Mouse (Mus musculus) frontal cortex, postnatal 14 days (tissue): ENCODE data around the gene Tfr2.
A peak's percentile ranks its signal among the peaks of the same experiment; 100 is the strongest.

Experiments
- DNase-seq, 2 experiments: peaks; one replicate each; pipeline ENCODE4 v3.0.0; 2022; ENCODE audit warnings: low spot score in 2 of 2

Tfr2 gene

DNA sequence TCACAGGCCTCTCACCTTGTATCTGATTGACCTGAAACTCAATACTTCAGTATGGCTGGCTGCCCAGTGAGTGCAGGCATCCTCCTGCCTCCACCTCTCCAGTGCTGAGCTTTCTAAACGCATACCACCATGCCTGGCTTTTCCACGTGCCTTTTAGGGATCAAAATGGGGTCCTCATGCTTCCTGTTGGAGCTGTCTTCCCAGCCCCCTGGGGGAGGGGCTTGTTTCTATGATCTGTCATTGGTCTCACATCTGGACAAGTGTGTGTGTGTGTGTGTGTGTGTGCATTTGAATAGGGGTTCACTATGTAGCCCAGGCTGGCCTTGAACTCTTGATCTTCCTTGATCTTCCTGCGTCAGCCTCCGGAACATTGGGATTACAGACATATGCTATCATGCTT, 32.2 kb upstream of the Tfr2 start:
- DNase-seq, result no peak

DNA sequence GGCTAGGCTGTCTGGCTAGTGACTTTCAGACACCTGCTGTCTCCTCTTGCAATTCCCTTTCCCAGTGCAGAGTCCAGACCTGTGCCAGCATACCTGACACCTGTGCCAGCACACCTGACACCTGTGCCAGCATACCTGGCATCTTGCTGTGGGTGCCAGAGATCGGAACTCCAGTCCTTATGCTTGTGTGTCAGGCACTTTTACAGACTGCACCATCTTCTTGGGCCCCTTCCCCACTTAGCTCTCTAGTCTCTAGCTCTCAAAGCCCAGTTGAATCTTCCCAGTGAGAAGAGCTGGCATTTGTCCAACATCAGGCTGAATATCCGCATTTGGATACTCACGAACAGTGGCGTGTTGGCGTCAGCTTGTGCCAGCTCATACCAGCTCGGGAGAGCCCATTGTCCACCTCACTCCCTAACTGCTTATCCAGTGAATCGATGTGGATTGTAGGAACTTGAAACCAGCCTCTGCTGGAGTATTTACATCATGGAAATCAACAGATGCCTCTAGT, 30.3 kb upstream of the Tfr2 start:
- no peak for DNase-seq

DNA sequence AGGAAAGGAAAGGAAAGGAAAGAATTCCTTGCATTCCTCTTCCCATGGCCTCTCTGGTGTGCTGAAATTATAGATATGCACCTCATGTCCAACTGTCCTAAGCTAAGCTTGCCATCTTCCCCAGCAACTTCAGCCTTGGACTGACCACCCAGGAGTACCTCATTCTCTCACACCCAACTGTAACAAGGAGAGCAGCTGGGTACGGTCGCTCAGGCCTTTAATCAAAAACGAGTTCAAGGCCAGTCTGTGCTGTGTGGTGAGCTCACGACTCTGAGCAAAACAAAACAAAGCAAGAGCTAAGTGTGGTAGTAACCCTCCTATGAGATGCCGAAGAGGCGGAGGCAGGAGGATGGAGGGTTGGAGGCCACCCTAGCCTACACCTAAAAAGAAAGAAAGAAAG, 28.6 kb upstream of the Tfr2 start:
- no peak for DNase-seq

DNA sequence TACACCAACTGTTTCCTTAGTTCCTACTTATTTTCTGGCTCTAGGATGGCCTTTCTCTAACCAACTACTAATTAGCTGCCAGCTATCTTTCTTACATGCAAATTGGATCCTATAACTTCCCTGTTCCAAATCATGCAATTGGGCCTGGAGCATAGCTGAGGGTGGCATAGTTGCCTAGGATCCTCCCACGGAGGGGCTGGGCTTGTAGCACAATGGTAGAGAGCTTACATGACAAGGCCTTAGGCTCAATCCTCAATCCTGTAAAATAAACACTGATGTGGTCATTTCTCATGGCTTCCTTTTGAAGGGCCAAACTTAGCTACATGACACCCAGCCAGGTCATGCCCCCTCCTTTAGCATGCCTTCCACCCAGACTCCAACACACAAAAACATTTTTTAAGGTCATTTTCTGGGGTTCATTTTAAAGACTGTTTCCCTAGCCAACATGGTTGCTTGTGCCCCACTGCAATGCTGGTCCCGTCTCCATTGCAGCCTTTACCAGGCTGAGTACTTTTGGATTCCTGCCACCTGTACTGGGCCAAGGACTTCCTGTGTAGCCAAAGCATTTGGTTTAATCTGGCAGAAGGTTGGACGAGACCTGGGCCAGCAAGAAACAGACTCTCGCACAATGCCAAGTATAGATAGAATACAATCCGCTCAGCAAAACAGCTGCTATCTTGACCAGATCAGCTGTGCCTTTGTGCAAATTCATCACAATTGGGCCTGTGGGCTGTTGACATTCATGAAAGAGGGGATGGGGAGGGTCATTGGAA, 27.7 kb upstream of the Tfr2 start:
- no peak for DNase-seq

DNA sequence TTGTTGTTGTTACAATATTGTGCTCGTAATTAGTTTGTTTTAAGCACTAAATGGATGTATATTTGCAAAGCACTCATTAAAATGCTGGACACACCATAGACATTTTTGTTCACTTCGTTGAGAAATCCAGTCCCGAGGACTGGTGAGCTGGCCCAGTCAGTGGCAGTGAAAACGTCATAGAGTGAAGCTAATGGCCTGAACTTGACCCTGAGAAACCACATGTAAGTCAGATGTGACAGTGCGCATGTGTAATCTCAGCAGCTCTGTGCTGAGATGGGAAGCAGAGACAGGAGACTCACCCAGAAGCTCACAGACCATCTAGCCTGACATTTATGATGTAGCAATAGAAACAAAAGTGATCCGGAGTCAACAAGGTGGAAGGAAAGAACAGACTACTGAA, 24.7 kb upstream of the Tfr2 start:
- DNase-seq, result no peak

DNA sequence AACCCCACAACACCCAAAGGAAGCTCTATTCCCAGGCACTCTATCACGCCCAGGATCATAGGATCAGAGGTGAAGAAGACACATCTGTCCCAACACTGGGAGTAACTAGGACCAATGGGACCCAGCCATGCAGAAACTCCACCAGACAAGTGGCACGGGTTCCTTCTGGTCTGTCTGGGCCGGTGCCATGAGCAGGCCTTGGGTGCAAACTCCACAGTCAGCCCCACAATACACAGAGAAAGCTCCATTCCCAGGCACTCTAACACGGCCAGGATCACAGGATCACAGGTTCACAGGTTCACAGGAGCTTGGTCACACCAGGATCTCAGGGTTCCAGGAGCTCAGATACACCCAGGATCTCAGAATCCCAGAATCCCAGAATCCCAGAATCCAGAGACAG, 24.0 kb upstream of the Tfr2 start:
- DNase-seq, result no peak

DNA sequence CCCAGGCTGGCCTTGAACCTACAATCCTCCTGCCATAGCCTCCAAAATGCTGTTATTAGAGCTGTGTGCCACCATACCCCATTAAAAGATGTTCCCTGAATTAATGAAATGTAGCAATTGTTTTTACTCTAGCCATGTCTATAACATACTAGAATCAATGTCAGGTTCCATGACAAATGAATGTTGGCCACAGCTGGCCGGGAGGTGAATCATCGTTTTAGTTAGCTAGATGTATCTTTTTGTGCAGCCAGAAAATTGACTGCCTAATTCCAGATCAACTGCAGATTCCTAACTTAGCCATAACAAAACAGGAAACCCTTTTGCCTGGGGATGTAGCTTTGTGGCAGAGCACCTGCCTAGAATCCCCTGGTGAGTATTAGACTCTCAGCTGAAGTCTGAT, 19.8 kb upstream of the Tfr2 start:
- DNase-seq, result no peak

DNA sequence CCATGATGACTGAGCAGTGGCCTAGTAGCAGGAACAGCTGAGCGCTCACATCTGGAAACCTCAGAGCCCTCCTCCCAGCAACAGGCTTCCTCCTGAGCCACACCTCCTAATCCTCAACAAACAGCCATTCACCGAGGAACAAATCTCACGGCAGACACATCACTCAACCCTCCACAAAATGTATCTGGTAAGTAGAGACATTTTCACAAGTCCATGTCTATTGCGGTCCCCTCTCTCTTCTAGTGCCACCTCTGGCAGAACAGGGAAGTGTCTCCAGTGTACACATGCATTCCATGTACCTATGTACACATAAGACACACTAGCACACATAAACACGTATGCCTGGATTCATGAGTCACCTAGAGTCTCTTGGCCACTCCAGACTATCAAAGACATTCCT, 18.5 kb upstream of the Tfr2 start:
- no peak for DNase-seq

DNA sequence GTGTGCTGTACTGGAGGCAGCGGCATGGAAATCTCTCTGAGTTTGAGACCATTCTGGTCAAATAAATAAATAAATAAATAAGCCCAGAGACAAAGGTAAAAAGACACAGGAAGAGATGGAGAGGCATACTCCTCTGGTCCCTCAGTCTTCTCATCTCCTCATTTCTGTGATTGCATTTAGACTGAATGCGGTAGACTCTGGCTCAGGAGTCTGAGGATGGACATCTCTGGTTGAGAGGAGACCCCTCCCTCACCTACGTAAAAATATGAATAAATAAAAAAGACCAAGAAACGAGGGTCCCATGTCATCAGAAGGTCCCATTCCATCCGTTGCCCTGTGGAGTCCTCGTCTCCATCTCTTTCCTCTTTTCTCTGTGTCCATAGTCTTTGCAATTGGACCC, 16.6 kb upstream of the Tfr2 start:
- DNase-seq, result no peak

DNA sequence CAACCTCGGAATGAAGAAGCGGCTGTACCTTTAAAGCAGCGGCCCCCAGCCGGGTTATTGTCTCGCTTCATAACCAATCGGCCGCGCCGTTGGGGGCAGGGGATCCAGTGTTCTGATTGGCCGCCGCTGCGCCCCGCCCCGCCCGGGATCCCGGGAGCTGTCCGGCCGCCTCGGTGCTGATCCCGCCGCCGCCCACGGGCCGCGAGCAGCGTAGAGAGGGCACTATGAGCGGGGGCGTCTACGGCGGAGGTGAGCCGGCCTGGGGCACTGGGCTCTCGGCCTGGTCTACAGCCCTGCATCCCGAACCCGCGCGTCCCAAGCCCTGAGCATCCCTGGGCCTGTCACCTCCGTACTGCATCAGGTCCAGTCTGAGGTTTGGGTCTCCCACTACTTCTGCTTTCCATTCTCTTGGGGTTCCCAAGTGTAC, 16.2 kb upstream of the Tfr2 start, which contains the start of gene Actl6b:
Gene Actl6b, plus strand, starts transcription at position 107 of the 427 bp plus-strand sequence.
- DNase-seq, result peak; percentile 82 to 89

DNA sequence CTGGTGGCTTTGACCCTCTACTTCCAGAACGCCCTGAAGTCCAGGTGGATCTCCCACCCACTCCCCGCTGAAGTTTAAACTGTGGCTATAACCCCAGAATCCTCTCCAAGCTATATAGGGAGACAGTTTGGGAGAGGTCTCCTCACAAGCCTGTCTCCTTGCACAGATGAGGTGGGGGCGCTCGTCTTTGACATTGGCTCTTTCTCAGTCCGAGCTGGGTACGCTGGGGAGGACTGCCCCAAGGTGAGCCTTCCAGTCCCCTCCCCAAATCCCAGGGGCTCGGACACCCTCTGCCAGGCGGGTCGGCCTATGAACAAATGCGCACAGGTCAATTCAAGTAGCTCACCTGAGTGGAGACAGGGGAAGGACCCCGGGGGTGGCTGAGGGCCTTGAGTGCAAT, 15.7 kb upstream of the Tfr2 start:
- no peak for DNase-seq

DNA sequence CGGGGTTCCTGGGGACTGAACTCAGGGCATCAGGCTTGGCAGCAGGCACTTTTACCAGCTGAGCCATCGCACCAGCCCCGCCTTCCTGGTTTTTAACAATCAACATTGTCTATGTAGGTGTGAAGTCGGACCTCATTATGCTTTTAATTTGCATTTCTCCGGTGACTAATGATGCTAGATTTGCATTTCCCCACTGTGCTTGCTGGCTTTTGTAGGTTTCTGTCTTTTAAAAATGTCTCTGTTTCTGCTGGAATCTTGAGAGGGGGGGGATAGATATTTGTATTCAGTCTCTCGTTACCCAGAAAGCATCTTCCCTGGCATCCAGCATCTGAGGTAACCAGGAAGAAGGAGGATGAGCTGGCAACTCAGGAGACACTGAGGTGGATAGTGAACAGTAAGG, 8.1 kb upstream of the Tfr2 start:
- no peak for DNase-seq

DNA sequence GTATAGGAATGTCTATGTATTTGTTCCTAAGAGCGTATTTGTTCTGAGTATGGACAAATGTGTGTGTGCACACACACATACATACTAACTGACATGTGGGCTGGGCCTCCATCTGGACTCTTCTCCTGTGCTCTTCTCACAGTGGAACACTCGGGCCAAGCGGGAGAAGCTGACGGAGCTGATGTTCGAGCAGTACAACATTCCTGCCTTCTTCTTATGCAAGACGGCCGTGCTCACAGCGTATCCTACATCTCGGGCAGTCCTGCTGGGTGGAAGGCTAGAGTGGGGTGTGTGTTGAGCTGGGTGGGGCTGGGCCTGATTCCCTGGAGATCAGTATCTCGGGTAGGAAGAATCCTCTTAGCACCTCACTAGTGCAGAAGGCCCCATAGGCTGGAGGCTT, 6.7 kb upstream of the Tfr2 start:
- no peak for DNase-seq

DNA sequence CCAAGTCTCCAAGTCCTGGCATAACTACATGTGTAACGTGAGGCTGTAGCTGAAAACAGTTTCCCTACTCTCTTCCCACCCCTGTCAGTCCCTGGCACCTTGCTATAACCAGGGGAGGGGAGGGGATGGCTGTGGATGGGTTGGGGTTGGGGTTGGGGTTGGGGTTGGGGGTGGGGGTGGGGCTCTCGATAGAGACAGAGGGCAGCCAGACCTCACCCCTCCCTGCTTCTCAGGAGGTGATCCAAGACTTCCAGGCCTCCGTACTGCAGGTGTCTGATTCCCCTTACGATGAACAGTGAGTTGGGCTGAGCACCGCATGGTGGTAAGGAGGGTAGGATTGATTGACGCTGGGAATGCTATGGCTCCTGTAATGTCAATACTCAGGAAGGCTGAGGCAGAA, 3.9 kb upstream of the Tfr2 start:
- DNase-seq, result no peak

DNA sequence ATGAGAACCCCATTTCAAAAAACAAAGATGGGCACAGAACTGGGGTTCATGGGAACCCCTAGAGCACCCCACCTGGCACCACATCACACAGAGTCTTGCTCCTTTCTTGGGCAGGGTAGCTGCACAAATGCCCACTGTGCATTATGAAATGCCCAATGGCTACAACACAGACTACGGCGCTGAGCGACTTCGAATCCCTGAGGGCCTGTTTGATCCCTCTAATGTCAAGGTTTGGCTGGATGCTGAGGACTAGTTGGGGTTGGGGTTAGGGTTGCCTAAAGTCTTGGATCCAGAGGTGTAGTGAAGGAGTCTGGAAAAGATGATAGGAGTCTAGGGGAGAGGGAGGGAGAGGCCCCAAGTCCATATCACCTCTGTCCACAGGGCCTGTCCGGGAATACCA, 3.2 kb upstream of the Tfr2 start:
- DNase-seq, result no peak

DNA sequence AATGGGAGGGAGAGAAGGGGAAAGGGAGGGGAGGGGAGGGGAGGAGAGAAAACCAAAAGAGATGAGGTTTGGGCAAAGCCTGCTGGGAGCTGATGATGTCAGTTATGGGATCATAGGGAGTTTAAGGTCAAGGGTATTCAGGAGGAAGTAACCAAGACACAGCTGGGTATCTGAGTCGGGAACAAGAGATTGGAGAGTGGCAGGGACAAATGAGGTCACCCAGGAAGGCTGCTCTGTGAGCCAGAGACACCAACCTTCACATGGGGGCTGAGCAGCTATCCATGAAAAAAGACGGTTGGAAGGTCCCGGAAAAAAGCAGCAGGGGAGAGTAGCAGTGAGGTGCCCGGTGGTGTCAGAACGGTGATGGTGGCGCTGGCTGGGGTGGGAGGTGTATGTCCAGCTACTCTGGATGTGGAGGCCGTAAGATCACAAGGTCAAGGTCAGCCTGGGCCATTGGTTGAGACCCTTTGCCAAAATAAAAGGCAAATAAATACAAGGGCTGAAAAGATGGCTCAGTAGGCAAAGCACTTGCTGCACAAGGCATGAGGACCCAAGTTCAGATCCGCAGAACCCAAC, 1.3 kb upstream of the Tfr2 start:
- DNase-seq, result no peak

DNA sequence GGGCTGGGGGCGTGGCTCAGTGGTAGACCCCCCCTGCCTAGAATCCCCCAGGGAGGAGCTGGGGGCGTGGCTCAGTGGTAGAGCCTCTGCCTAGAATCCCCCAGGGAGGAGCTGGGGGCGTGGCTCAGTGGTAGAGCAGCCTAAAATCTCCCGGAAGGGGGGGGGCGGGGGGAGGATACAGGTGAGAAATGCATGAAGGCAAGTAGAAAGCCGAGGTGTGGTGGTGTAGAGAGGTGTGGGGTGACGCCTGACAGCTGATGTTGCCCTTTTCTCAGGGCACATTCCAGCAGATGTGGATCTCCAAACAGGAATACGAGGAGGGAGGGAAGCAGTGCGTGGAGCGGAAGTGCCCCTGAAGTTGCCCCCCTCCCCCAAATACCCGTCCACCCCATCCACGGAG, 609 bp upstream of the Tfr2 start:
- no peak for DNase-seq

DNA sequence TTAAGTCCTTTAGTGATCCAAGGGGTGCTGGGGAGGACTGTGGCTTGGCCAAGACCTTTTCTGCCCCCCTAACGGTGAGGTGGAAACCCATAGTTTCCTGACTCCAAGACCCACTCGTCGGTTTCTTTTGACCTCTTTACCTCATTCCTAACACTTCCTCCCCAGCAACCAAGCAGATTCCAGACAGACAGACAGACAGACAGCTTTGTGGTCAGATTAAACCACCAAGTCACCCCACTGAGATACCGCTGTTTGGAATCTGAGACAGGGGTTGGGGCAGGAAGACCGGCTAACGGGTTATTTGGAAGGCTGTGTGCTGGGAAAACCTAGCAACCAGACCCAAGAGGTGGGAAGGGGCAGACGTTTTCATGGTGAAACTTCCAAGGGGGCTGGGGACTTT, 541 bp downstream of the Tfr2 start:
- DNase-seq, result no peak

DNA sequence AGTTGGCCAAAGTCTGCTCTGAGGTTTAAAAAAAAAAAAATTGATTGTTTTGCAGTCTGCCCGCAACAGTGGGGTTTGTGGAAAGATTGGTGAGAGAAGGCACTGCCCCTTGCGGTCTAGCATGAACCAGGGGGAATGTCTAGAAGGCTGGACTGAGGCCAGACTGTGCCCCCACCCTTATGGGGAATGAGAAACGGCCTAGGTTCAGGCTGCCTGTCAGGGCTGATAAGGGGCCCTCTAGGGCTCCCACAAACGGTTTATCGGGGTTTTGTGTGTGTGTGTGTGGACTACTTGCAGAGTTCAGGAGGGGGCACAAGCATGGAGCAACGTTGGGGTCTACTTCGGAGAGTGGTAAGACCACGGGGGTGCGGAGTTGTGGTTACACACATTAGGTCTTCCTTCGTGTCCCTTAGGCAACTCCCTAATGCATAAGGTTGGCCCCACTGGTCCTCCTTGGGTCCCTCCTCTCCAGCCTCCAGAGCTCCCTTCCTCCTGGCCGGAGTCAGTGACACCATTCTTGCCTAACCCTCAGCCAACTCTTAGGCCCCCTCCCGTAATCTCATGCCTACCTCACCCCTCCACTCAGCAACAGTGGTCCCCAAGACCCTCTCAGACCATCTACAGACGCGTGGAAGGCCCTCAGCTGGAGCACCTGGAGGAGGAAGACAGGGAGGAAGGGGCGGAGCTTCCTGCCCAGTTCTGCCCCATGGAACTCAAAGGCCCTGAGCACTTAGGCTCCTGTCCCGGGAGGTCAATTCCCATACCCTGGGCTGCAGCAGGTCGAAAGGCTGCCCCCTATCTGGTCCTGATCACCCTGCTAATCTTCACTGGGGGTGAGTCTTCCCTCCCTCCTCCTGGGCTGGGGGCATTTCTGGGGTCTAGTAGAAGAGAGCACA, 1.3 kb downstream of the Tfr2 start:
- no peak for DNase-seq

DNA sequence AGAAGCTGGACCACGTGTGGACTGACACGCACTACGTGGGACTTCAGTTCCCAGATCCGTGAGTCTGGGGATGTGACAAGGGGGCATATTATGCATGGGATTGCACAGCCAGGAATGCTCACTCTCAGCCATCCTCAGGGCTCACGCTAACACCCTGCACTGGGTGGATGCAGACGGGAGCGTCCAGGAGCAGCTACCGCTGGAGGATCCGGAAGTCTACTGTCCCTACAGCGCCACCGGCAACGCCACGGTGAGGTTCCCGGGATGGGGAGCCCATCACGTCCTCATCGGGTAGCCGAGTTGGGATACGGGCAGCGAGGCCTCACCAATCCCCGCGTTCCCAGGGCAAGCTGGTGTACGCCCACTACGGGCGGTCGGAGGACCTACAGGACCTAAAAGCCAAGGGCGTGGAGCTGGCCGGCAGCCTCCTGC, 4.8 kb downstream of the Tfr2 start:
- peak in 1 of 2 experiments; percentile 28 for DNase-seq

DNA sequence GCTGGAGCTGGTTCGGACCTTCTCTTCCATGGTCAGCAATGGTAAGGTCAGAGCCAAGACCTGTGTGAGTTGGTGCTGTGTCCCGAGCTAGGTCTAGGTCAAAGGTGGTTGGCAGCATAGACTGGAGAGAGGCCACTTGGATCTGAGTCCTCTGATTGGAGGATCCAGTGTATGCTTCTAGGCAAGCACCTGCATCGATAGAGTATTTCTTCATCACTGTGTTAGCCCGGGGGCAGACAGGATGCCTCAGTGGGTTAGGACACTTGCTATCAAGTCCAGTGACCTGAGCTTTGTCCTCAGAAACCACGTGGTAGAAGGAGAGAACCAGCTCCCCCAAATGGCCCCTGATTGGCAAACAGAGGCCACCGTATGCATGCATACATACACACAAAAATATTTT, 10.6 kb downstream of the Tfr2 start:
- DNase-seq, result no peak

DNA sequence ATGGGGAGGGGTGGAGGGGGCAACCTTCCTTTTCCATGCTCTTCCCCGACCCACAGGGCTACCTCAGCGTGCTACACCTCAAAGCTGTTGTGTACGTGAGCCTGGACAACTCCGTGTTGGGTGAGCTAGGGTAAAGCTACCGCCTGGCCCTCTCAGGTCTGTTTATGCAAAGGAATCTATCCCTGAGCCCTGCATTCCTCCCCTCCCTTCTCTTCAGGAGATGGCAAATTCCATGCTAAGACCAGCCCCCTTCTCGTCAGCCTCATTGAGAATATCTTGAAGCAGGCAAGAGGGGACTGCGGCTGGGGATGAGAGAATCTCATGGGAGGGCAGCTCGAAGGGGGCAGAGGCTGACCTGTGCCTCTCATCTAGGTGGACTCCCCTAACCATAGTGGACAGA, 13.1 kb downstream of the Tfr2 start:
- no peak for DNase-seq
